ENCODE assay signal across 20 mouse cellular contexts in genomic region chrX:136104046-136104723, GRCm38 (mm10). TPM values are rescaled to one million over a fixed set of nuclear protein-coding genes. Genes with fewer than 3 reads are reported as not detected.
DNase-seq lines count a peak whose midpoint lies in the region; ATAC-seq lines count a peak whose summit lies in the region.
"Had no signal": no experiment of that assay in that cellular context is flagged by ENCODE, and none has a peak within 500 bp of the region (broad histone marks: within the 10 kb centered on the region; RNA-seq: fewer than 3 reads in every experiment).

No protein-coding gene starts in this region.

- H3K27ac ChIP-seq in midbrain, embryonic 14.5 days (replicated peaks; ENCODE audit: low read depth, low read length): peak overlapping the region; percentile 60
- H3K27ac ChIP-seq: embryonic facial prominence, embryonic 13.5 days; limb, embryonic 13.5 days had no signal

- H3K9me3 ChIP-seq in midbrain, embryonic 14.5 days (ENCODE audit: control insufficient read depth, low read length): no peaks in the 10 kb centered on the region
- H3K9me3 ChIP-seq: embryonic facial prominence, embryonic 13.5 days; heart, embryonic 12.5 days; limb, embryonic 13.5 days had no signal

- H3K4me3 ChIP-seq in midbrain, embryonic 14.5 days (replicated peaks; ENCODE audit: low read depth, low read length): no peak overlapping the region
- H3K4me3 ChIP-seq: embryonic facial prominence, embryonic 13.5 days; heart, embryonic 12.5 days; limb, embryonic 13.5 days had no signal

- H3K9ac ChIP-seq in midbrain, embryonic 14.5 days (replicated peaks; ENCODE audit: low read length): no peak overlapping the region
- H3K9ac ChIP-seq: embryonic facial prominence, embryonic 13.5 days; heart, embryonic 12.5 days; limb, embryonic 13.5 days had no signal

- H3K4me1 ChIP-seq in midbrain, embryonic 14.5 days (ENCODE audit: control insufficient read depth, insufficient read depth, low read length): 0 out of 2 replicates have a peak, but pooled peaks cover 4% of the 10 kb centered on the region
- H3K4me1 ChIP-seq: embryonic facial prominence, embryonic 13.5 days; heart, embryonic 12.5 days; limb, embryonic 13.5 days had no signal

- no peaks in the 10 kb centered on the region for H3K36me3 ChIP-seq in midbrain, embryonic 14.5 days (ENCODE audit: control insufficient read depth, insufficient read depth, low read length)
- H3K36me3 ChIP-seq: embryonic facial prominence, embryonic 13.5 days; heart, embryonic 12.5 days; limb, embryonic 13.5 days had no signal

- no peaks in the 10 kb centered on the region for H3K27me3 ChIP-seq in midbrain, embryonic 14.5 days (ENCODE audit: control insufficient read depth, insufficient read depth, low read length)
- H3K27me3 ChIP-seq: heart, embryonic 12.5 days had no signal

- no peak for DNase-seq in frontal cortex, postnatal 25 days (ENCODE audit: low spot score in 2 of 2)
- peak; percentile 5 for DNase-seq in right cerebral cortex, adult 18-20 months
- no peak for DNase-seq in right cerebral cortex, postnatal 25 days
- peak; percentile 61 for DNase-seq in midbrain, embryonic 14.5 days
- no peak for DNase-seq in gastrocnemius, postnatal 14 days
- DNase-seq in retina, postnatal 1 day: no peak
- DNase-seq in left cerebral cortex, postnatal 4 days: no peak
- DNase-seq: cerebellum, postnatal 10 days; heart, postnatal 4 days; kidney, adult 18-20 months; thymus, postnatal 4 days had no signal

- ATAC-seq in frontal cortex, adult (ENCODE audit: low TSS enrichment): peak; percentile 84
- no peak for ATAC-seq in midbrain, embryonic 14.5 days (ENCODE audit: low FRiP score, low TSS enrichment)

- H3K4me2 ChIP-seq in midbrain, embryonic 14.5 days (ENCODE audit: low read length): peak overlapping the region; percentile 30
- H3K4me2 ChIP-seq: embryonic facial prominence, embryonic 13.5 days; heart, embryonic 12.5 days; limb, embryonic 13.5 days had no signal

- intact Hi-C loops in gastrocnemius, postnatal 14 days (cut with DNase I; ENCODE audit: low total_unique reads): no loop called here
- intact Hi-C loops in left cerebral cortex, postnatal 4 days (cut with DNase I): no loop called here

- WGBS in midbrain, embryonic 14.5 days: 39% methylated on average over 4 of the region's 4 CpGs

RNA-seq across cellular contexts. Expression of gene Nxf3, which starts 19.1 kb away (rescaled TPM):
- polyA plus RNA-seq in midbrain, embryonic 14.5 days (2014; fragmentation: Nextera tagmentation; extraction: Ambion mirVana): not detected in 2 replicates
- total RNA-seq in gastrocnemius, postnatal 14 days (2021): not detected
- total RNA-seq in left cerebral cortex, postnatal 4 days (2021): under 1 TPM in 1 of 2 experiments, not detected in 1; 0.12 TPM
- total RNA-seq: adrenal gland, adult 18-20 months; gastrocnemius, postnatal 4 days; heart, postnatal 4 days; layer of hippocampus, postnatal 14 days; neutrophil, adult 5-6 weeks had no signal
- polyA plus RNA-seq: embryonic facial prominence, embryonic 13.5 days; limb, embryonic 13.5 days; stomach, embryonic 16.5 days had no signal

RNA-seq across cellular contexts. Expression of gene Bex4, which starts 34.6 kb away (rescaled TPM):
- polyA plus RNA-seq in midbrain, embryonic 14.5 days (2014; fragmentation: Nextera tagmentation; extraction: Ambion mirVana): 139 and 159 TPM in 2 replicates
- not detected for total RNA-seq in gastrocnemius, postnatal 14 days (2021)
- total RNA-seq in left cerebral cortex, postnatal 4 days (2021): 10 to 100 TPM; 92.2 to 92.6 TPM
- total RNA-seq: neutrophil, adult 5-6 weeks had no signal

RNA-seq across cellular contexts. Expression of gene Bex2, which starts 36.1 kb away (rescaled TPM):
- polyA plus RNA-seq in midbrain, embryonic 14.5 days (2014; fragmentation: Nextera tagmentation; extraction: Ambion mirVana): 546 and 709 TPM in 2 replicates
- total RNA-seq in gastrocnemius, postnatal 14 days (2021): under 1 TPM; 0.27 to 0.43 TPM
- total RNA-seq in left cerebral cortex, postnatal 4 days (2021): 100 to 1,000 TPM; 345 to 394 TPM
- total RNA-seq: neutrophil, adult 5-6 weeks had no signal

Comparison
In these comparisons a context has a peak if more than half of its experiments do, and no peak if none do; other contexts are left out.
1. DNase-seq: peak in right cerebral cortex, adult 18-20 months (single experiment) and midbrain, embryonic 14.5 days (single experiment); none in frontal cortex, postnatal 25 days (0 of 2), right cerebral cortex, postnatal 25 days (single experiment), gastrocnemius, postnatal 14 days (single experiment), retina, postnatal 1 day (single experiment) and left cerebral cortex, postnatal 4 days (single experiment).
2. RNA of gene Bex4, which starts 34.6 kb away (total RNA-seq): 92.2 to 92.6 TPM in left cerebral cortex, postnatal 4 days; not detected in gastrocnemius, postnatal 14 days; every median in the first group is over 10 times any median in the second.
3. RNA of gene Bex2, which starts 36.1 kb away (total RNA-seq): 345 to 394 TPM in left cerebral cortex, postnatal 4 days; 0.27 to 0.43 TPM in gastrocnemius, postnatal 14 days; every median in the first group is over 100 times any median in the second.